Mouse (Mus musculus): ENCODE measurements at regions not wholly inside any gene's neighbourhood (a gene's known extent, or its start where the extent isn't known, plus 50 kb on each side); places are given as distances from the start of the nearest gene placed in this dataset.

GRCm38 (mm10) chr1:90269836-90270235 is 66.1 kb downstream of the Ackr3 start:
- no peak for TF ChIP-seq CTCF (IDR thresholded peaks at IDR 0.05; ENCODE audit: extremely low read depth, insufficient read length, insufficient replicate concordance, low read depth, low read length)
- TF ChIP-seq POLR2A (IDR thresholded peaks at IDR 0.05; ENCODE audit: low read depth, low read length), result no peak

Data from small intestine, adult 2 months (tissue).